Mouse (Mus musculus) midbrain, embryonic 14.5 days (tissue): ENCODE results near the gene Tmem91. TPM values are rescaled to one million over a fixed set of nuclear protein-coding genes. Genes with fewer than 3 reads are reported as not detected.

Experiments used
- ATAC-seq: fragments of 200-750 bp; cut with Nextera tagmentation; 2 replicates; pipeline ENCODE4 v1.8.0; 2017; ENCODE audit warnings: moderate number of reproducible peaks, moderate library complexity; ENCODE audit not compliant: low FRiP score, low TSS enrichment
- DNase-seq: peaks from one replicate; pipeline ENCODE4 v3.0.0-alpha.2; 2015
- H3K27ac ChIP-seq: fragments of 300-500 bp; sonication (generic); replicated peaks from 2 replicates; pipeline ENCODE4 v1.5.1; 2014; ENCODE audit warnings: mild to moderate bottlenecking, low read depth, low read length, moderate library complexity
- H3K27me3 ChIP-seq: fragments of 300-500 bp; sonication (generic); 2 replicates; pipeline ENCODE4 v1.6.1; 2014; ENCODE audit warnings: low read length, control low read depth, mixed read lengths; ENCODE audit not compliant: control insufficient read depth, insufficient read depth
- H3K36me3 ChIP-seq: fragments of 300-500 bp; sonication (generic); 2 replicates; pipeline ENCODE4 v1.6.1; 2014; ENCODE audit warnings: low read length, control low read depth; ENCODE audit not compliant: control insufficient read depth, insufficient read depth
- H3K4me1 ChIP-seq: fragments of 300-500 bp; sonication (generic); 2 replicates; pipeline ENCODE4 v1.6.1; 2014; ENCODE audit warnings: mild to moderate bottlenecking, antibody characterized with exemption, low read length, control low read depth; ENCODE audit not compliant: control insufficient read depth, insufficient read depth
- H3K4me2 ChIP-seq: fragments of 300-500 bp; sonication (generic); 2 replicates; pipeline ENCODE4 v1.6.1; 2014; ENCODE audit warnings: mild to moderate bottlenecking, low read length, moderate library complexity
- H3K4me3 ChIP-seq: fragments of 300-500 bp; sonication (generic); replicated peaks from 2 replicates; pipeline ENCODE4 v1.5.1; 2014; ENCODE audit warnings: low read depth, low read length
- H3K9ac ChIP-seq: fragments of 300-500 bp; sonication (generic); replicated peaks from 2 replicates; pipeline ENCODE4 v1.6.1; 2014; ENCODE audit warnings: mild to moderate bottlenecking, low read length, moderate library complexity
- H3K9me3 ChIP-seq: fragments of 300-500 bp; sonication (generic); 2 replicates; pipeline ENCODE4 v1.6.1; 2016; ENCODE audit warnings: low read length, control low read depth, mixed read lengths; ENCODE audit not compliant: control insufficient read depth
- WGBS: fragments of 180-500 bp; shearing (Covaris S2); extraction: QIAGEN DNeasy Blood & Tissue Kit; methylation state at CpG from one replicate; pipeline ENCODE4 v1.1.7; 2014; 5-methylcytosine and 5-hydroxymethylcytosine counted together
- polyA plus RNA-seq: library from polyadenylated mRNA; unstranded; fragments of >200 nt; fragmentation: Nextera tagmentation; extraction: Ambion mirVana; gene quantifications from 2 replicates; pipeline ENCODE4 v1.2.1, GENCODE M21; 2014

Gene Tmem91
- polyA plus RNA-seq, 1 experiment from 2014 or later, result 32.8 TPM

DNA sequence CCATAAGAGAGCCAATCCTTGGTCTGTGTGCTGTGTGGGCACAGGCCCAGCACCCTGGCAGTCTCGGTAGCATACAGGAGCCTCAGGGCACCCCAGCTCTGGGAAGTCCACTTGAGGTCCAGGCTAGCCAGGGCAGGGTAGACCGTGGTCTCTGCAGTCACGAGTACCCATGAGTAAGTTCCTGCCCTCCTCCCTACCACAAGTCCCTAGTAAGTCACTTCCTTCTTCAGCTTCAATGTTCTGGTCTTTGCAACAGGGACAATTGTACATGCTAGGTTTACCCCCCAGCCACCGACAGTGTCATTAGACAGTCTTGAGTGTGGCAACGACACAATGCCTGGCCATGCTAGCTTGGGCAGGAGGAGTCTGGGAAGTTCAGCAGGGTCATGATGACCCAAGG is 42.3 kb downstream of the Tmem91 start:
- no peak for DNase-seq
- no peaks in the 10 kb centered on the region for H3K4me1 ChIP-seq
- ATAC-seq, result no peak
- H3K27me3 ChIP-seq, result peaks cover 10% of the 10 kb centered on the region; the same call in 1 of the 2 replicates
- H3K9ac ChIP-seq, result no peak overlapping the region
- WGBS, result 91% methylated on average over 5 of the region's 5 CpGs
- H3K4me2 ChIP-seq, result no peak overlapping the region
- peaks cover 75% of the 10 kb centered on the region for H3K36me3 ChIP-seq
- no peaks in the 10 kb centered on the region for H3K9me3 ChIP-seq
- H3K27ac ChIP-seq, result no peak overlapping the region
- H3K4me3 ChIP-seq, result no peak overlapping the region

DNA sequence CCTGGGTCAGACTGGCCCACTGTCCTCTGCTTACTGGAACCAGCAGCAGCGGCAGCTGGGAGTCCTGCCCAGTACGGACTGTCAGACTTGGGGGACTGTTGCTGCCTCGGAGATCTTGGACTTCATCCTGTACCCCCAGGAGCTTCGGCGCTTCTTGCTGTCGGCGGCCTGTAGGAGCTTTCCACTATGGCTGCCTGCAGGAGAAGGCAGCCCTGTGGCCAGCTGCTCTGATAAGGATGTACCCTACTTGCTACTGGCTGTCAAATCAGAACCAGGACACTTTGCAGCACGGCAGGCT is 46.7 kb downstream of the Tmem91 start:
- Histone ChIP-seq H3K9ac (no peak overlapping the region), H3K27me3 (peaks cover 14% of the 10 kb centered on the region; the same call in 1 of the 2 replicates), H3K36me3 (peaks cover 59% of the 10 kb centered on the region), H3K9me3 (no peaks in the 10 kb centered on the region), H3K4me3 (no peak overlapping the region), H3K4me2 (no peak overlapping the region), H3K4me1 (no peaks in the 10 kb centered on the region), H3K27ac (no peak overlapping the region)
- ATAC-seq, result no peak
- no peak for DNase-seq
- 70% methylated on average over 8 of the region's 8 CpGs for WGBS

DNA sequence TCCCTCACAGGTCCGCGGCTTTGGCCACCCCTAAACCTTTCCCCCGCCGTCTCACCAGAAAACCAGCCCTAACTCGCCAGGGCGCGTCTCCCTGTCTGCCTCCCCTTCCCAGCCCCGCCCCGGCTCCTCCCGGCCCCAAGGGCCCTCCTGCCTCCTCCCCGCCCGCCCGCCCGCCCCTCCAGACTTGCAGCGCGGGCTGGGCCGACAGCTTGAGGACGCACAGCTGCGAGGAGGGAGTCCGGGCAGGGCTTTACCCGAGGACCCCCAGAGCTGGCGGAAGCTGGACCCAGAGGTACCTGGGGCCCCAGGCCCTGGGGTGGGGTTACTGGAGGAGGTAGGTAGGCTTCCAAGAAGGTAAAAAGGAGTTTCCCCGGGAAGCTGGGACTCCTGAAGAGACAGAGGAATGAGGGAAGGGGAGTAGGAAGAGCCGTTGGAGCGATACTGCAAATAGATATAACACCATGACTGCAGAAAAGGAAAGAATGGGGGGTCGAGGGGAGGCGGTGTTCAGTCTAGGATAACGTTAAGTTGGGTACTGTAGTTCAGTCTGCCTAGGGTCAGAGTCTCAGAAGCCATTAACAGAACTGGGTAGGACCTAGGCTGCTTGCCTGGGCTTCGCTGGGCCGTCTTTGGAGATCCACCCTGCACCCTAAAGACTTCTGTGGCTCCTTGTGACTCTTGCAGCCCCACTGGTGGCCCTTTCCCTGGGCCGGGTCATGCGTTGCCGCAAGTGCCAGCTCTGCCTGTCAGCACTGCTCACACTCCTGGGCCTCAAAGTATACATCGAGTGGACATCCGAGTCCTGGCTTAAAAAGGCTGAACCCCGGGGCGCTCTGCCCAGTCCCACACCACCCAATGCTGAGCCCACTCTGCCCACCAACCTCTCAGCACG is 47.3 kb downstream of the Tmem91 start:
- Histone ChIP-seq H3K9ac (no peak overlapping the region), H3K4me2 (peak overlapping the region; percentile 35), H3K36me3 (peaks cover 54% of the 10 kb centered on the region), H3K27ac (no peak overlapping the region), H3K4me3 (peak overlapping the region; percentile 10; the same call in 1 of the 2 replicates), H3K9me3 (no peaks in the 10 kb centered on the region), H3K27me3 (peaks cover 14% of the 10 kb centered on the region; the same call in 1 of the 2 replicates), H3K4me1 (no peaks in the 10 kb centered on the region)
- WGBS, result 18% methylated on average over 38 of the region's 38 CpGs
- ATAC-seq, result no peak
- DNase-seq, result peak; percentile 24

DNA sequence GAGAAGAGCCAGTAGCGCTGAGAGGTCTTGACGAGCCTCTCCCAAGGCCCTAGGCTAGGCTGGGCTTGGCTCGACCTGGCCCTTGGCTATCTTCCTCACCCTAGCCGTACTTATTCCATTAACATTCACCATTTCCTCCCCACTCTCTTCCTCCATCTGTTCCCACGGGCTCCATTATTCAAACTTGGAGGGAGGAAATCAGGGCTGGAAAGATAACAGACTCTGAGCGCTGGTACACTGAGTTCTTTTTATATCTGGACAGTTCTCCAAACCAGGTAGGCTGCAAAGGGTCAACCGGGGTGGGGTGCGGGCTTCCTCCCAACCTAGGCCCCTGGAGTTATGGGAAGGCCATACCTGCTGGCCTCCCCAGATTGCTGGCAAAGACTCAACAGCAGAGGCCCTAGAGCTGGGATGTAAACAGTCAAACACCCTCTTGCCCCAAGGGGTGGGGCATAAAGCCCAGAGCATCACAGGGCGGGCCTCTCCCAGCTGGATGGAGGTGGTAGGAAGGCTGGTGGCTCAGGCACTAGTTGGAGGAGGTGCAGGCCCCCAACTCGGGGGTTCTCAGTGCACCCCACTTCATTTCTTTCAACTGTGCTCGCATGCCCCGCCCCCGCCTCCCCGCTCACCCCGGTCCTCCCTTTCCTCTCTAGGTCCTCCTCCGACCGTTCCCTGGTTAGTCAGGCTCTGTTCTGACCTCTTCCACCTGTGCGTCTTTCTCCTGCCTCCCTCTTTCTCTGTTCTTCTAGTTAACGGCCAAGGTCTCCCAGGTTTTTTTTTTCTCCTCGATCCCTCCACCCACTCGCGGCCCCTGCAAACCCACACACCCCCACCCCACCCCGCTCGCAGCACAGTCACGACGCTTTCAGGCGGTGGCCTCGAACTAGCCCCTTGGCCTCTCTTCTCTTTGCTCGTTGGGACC is 48.2 kb downstream of the Tmem91 start, which contains the start of gene B3gnt8:
B3gnt8 (plus strand) TSS at position 146 of the 922 bp plus-strand sequence.
- no peak within 1 kb of the TSS for H3K27ac ChIP-seq
- WGBS, result 21% methylated on average over 29 of the region's 29 CpGs
- H3K4me1 ChIP-seq, result no peaks in the 10 kb centered on the region
- H3K9ac ChIP-seq, result no peak within 1 kb of the TSS
- H3K4me3 ChIP-seq, result peak within 1 kb of the TSS; percentile 10; the same call in 1 of the 2 replicates
- peak within 1 kb of the TSS; percentile 35 for H3K4me2 ChIP-seq
- H3K27me3 ChIP-seq, result peaks cover 14% of the 10 kb centered on the region; the same call in 1 of the 2 replicates
- H3K36me3 ChIP-seq, result peaks cover 52% of the 10 kb centered on the region
- ATAC-seq, result no peak
- no peak for DNase-seq
- H3K9me3 ChIP-seq, result no peaks in the 10 kb centered on the region

DNA sequence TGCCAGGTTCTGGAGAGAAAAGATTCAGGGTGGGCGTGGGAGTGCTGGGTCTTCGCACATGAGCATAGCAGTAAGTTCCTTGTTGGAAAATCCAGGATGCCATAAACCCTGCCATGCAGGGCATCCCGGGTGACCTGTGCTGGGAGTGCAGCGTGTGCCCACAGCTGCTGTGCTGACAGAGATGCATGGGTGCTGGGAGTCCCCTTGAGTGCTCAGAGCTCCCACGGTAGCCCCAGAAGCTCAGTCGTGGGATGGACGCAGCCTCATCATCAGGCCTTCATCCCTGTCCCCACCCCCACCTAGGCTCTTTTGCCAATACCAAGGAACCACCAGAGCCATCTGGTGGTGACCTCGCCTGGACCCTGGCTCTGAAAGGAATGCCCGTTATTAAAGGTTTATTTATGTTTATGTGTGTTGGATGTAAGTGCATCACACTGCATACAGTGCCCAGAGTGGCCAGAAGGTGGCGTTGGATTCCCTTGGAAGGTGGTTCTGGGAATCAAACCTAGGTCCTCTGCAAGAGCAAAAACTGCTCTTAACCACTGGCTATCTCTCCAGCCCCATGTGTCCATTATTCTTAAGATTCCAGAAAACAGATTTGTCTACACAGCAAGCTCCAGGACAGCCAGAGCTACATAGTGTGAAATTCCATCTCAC is 49.2 kb downstream of the Tmem91 start:
- H3K4me3 ChIP-seq, result no peak overlapping the region
- no peak overlapping the region for H3K9ac ChIP-seq
- H3K27me3 ChIP-seq, result peaks cover 14% of the 10 kb centered on the region; the same call in 1 of the 2 replicates
- H3K36me3 ChIP-seq, result peaks cover 44% of the 10 kb centered on the region
- H3K4me2 ChIP-seq, result no peak overlapping the region
- DNase-seq (no peak), ATAC-seq (no peak)
- no peaks in the 10 kb centered on the region for H3K9me3 ChIP-seq
- no peaks in the 10 kb centered on the region for H3K4me1 ChIP-seq
- H3K27ac ChIP-seq, result no peak overlapping the region
- 81% methylated on average over 10 of the region's 10 CpGs for WGBS

DNA sequence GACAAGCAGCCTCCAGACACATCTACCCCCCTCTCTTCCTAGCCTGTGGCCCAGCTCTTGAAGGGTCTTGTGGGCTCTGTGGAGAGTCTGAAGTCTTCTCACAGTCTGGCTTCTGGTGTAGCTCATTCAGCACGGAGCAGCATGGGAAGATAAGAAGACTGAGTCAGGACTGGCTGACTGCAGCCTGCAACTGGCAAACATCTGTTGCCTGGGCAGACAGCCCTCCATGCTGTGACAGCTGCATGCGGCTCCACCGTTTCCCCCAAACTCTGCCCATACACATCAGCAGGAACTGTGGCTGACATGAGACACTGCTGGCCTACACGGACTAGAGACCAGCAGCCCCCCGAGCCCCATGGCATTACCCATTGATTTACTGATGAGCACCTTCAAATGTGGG is 50.1 kb downstream of the Tmem91 start:
- H3K9ac ChIP-seq, result no peak overlapping the region
- H3K36me3 ChIP-seq, result peaks cover 35% of the 10 kb centered on the region
- no peak for ATAC-seq
- H3K27me3 ChIP-seq, result peaks cover 14% of the 10 kb centered on the region; the same call in 1 of the 2 replicates
- H3K4me1 ChIP-seq, result peaks cover 2% of the 10 kb centered on the region; the same call in 1 of the 2 replicates
- 88% methylated on average over 5 of the region's 5 CpGs for WGBS
- no peak overlapping the region for H3K4me2 ChIP-seq
- no peak overlapping the region for H3K27ac ChIP-seq
- no peak overlapping the region for H3K4me3 ChIP-seq
- no peaks in the 10 kb centered on the region for H3K9me3 ChIP-seq
- DNase-seq, result no peak

DNA sequence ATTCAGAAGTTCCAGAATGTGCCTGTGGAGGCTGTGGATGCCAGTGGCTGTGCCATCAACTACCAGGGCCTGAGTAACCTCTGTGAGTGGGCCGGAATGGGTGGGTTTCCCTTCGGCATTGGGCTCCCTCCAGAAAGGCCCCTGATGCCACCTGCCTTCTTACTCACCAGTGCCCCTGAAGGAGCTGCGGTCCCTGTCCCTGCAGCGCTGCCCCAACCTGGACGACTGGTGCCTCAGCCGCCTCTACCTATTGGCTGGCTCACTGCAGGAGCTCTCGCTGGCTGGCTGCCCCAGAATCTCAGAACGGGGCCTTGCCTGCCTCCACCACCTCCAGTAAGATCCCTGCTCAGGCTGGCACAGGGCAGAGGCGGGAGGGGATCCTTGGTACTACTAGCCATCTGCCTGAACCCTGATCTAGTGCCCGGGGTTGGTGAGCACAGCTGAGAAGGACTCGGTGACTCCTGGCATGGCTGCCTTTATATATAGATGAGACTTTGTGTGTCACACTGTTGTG is 51.1 kb downstream of the Tmem91 start:
- Histone ChIP-seq H3K4me2 (no peak overlapping the region), H3K36me3 (peaks cover 29% of the 10 kb centered on the region; the same call in 1 of the 2 replicates), H3K9ac (no peak overlapping the region), H3K4me1 (peaks cover 5% of the 10 kb centered on the region; the same call in 1 of the 2 replicates), H3K4me3 (no peak overlapping the region), H3K27ac (no peak overlapping the region), H3K9me3 (no peaks in the 10 kb centered on the region), H3K27me3 (peaks cover 14% of the 10 kb centered on the region; the same call in 1 of the 2 replicates)
- DNase-seq (no peak), ATAC-seq (no peak)
- 89% methylated on average over 11 of the region's 11 CpGs for WGBS

DNA sequence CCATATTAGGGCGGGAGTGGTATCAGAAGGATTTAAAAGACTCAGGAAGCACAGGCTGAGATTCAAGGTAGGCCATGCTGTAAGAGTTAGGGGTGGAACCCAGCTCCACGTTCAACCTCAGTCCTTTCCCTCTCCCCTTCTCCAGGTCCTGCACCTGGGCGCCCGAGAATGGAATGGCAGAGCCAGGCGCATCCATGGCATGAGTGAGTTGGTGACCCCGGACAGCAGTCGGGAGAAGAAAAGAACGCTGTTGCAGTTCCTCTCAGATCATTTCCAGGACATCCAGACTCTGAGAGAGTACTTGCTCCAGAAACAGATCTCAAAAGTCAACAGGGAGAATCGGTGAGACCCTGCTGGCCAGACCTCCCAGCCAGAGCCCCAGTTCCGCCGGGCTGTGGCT is 54.2 kb downstream of the Tmem91 start:
- Histone ChIP-seq H3K36me3 (peaks cover 24% of the 10 kb centered on the region; the same call in 1 of the 2 replicates), H3K9me3 (no peaks in the 10 kb centered on the region), H3K4me2 (no peak overlapping the region), H3K27ac (no peak overlapping the region), H3K4me1 (peaks cover 5% of the 10 kb centered on the region; the same call in 1 of the 2 replicates), H3K9ac (no peak overlapping the region), H3K4me3 (no peak overlapping the region), H3K27me3 (0 out of 2 replicates have a peak, but pooled peaks cover 6% of the 10 kb centered on the region)
- DNase-seq (no peak), ATAC-seq (no peak)
- WGBS, result 86% methylated on average over 11 of the region's 11 CpGs
